Mouse (Mus musculus): ENCODE results near the gene Cdk17. TPM values are rescaled to one million over a fixed set of nuclear protein-coding genes. Genes with fewer than 3 reads are reported as not detected.

Cdk17 gene
- polyA plus RNA-seq, 1 experiment from 2014 or later, result 8.2 TPM

- H3K4me1 ChIP-seq (replicated peaks; ENCODE audit: control insufficient read depth, insufficient read depth), result no peaks in the 10 kb centered on the region
- DNase-seq (ENCODE audit: low spot score), result no peak
- H3K9ac ChIP-seq (ENCODE audit: low read length), result no peak overlapping the region
- H3K9me3 ChIP-seq (ENCODE audit: control insufficient read depth, low read length), result no peaks in the 10 kb centered on the region
- peaks cover 21% of the 10 kb centered on the region for H3K36me3 ChIP-seq (ENCODE audit: control insufficient read depth, insufficient read depth, low read length)
- no peak overlapping the region for H3K4me2 ChIP-seq (replicated peaks; ENCODE audit: low read depth)
- no peak for TF ChIP-seq CTCF (IDR thresholded peaks at IDR 0.05; ENCODE audit: low read depth)
- no peak for TF ChIP-seq EP300 (optimal IDR thresholded peaks at IDR 0.05)
- H3K27me3 ChIP-seq (ENCODE audit: control insufficient read depth, insufficient read depth, low read length), result no peaks in the 10 kb centered on the region
- WGBS, result 46% methylated on average over 4 of the region's 4 CpGs
- H3K4me3 ChIP-seq (ENCODE audit: low read depth, low read length), result no peak overlapping the region
- ATAC-seq (ENCODE audit: low FRiP score, low TSS enrichment), result no peak
- H3K27ac ChIP-seq (replicated peaks), result no peak overlapping the region
Measured at GRCm38 (mm10) chr10:93214251-93214650, 53.6 kb downstream of the Cdk17 start.

DNA sequence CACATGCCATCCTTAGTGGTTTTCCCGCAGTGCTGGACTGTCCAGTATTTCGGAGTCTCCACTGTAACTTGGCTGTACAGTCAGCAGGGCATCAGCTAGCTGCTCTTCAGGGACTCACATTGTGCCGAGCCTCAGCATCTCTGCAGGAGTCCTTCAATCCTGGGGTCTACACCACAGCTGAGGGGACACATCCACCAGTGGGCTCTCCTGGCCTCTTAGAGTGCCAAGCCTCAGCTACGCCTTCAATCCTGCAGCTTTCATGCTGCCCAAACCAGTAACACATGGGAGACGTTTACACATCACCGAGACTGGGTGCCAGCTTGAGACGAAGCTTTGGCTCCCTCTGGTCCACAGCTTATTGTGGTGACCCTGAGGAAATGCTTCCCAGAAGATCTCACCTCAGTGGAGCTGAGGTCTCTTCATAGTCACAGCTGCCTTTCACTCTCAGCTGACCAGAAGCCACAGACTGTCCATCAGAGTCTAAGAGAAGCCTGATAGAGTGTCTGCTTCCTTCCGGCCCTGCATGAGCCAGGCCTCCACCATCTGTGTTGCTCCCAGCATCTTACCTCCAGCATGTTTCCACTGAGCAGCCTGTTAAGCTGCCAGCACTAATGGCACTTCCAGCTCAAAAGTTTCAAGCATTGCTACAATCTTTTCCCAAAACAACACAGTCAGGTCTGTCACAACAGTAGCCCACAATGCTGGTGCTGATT lies 54.5 kb downstream of the Cdk17 start:
- no peak for TF ChIP-seq EP300 (optimal IDR thresholded peaks at IDR 0.05)
- TF ChIP-seq CTCF (IDR thresholded peaks at IDR 0.05; ENCODE audit: low read depth), result no peak
- no peak overlapping the region for H3K9ac ChIP-seq (ENCODE audit: low read length)
- no peaks in the 10 kb centered on the region for H3K9me3 ChIP-seq (ENCODE audit: control insufficient read depth, low read length)
- ATAC-seq (ENCODE audit: low FRiP score, low TSS enrichment) (no peak), DNase-seq (ENCODE audit: low spot score) (no peak)
- no peaks in the 10 kb centered on the region for H3K4me1 ChIP-seq (replicated peaks; ENCODE audit: control insufficient read depth, insufficient read depth)
- no peaks in the 10 kb centered on the region for H3K27me3 ChIP-seq (ENCODE audit: control insufficient read depth, insufficient read depth, low read length)
- H3K4me3 ChIP-seq (ENCODE audit: low read depth, low read length), result no peak overlapping the region
- no peak overlapping the region for H3K27ac ChIP-seq (replicated peaks)
- 89% methylated on average over 8 of the region's 8 CpGs for WGBS
- no peak overlapping the region for H3K4me2 ChIP-seq (replicated peaks; ENCODE audit: low read depth)
- peaks cover 21% of the 10 kb centered on the region for H3K36me3 ChIP-seq (ENCODE audit: control insufficient read depth, insufficient read depth, low read length)

DNA sequence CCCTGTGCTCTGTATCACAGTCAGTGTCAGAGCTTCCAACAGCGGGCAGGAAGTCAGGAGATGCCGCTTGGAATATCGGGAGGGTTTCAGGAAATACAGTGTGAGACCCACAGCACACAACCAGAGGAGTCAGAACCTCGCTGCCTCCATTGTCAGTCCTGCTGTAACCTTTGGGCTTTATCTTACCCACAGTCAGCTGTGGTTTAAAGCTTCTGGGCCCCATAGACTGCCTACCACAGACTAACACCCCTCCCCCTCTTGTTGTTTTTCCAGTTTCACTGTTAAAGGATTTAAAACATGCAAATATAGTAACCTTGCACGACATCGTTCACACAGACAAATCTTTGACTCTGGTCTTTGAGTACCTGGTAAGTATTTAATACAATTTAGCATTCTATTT lies 65.1 kb downstream of the Cdk17 start:
- Histone ChIP-seq H3K4me1 (replicated peaks; ENCODE audit: control insufficient read depth, insufficient read depth) (no peaks in the 10 kb centered on the region), H3K9me3 (ENCODE audit: control insufficient read depth, low read length) (no peaks in the 10 kb centered on the region), H3K4me2 (replicated peaks; ENCODE audit: low read depth) (no peak overlapping the region), H3K9ac (ENCODE audit: low read length) (no peak overlapping the region), H3K4me3 (ENCODE audit: low read depth, low read length) (no peak overlapping the region), H3K27ac (replicated peaks) (no peak overlapping the region), H3K36me3 (ENCODE audit: control insufficient read depth, insufficient read depth, low read length) (peaks cover 5% of the 10 kb centered on the region), H3K27me3 (ENCODE audit: control insufficient read depth, insufficient read depth, low read length) (no peaks in the 10 kb centered on the region)
- no peak for DNase-seq (ENCODE audit: low spot score)
- ATAC-seq (ENCODE audit: low FRiP score, low TSS enrichment), result no peak
- TF ChIP-seq CTCF (IDR thresholded peaks at IDR 0.05; ENCODE audit: low read depth) (no peak), EP300 (optimal IDR thresholded peaks at IDR 0.05) (no peak)
- 77% methylated on average over 6 of the region's 6 CpGs for WGBS

DNA sequence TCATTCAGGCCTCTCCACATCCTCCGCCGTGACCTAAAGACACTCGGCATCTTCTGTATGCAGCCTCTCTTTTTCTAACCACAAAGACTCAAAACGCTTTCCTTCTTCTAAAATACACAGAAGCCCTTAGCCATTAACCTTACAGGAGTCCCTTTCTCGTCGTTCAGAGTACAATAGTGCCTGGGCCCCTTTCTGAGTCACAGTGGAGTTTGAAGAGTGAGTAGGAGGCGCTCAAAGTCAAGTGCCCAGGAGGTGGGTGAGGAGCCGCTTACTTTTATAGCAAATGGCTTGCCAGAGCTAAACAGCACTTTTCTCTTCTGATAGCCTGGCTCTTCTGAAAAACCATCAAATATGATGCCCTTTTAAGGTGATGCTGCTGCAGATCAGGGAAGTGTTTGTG lies 67.2 kb downstream of the Cdk17 start:
- ATAC-seq (ENCODE audit: low FRiP score, low TSS enrichment) (no peak), DNase-seq (ENCODE audit: low spot score) (no peak)
- no peak overlapping the region for H3K4me3 ChIP-seq (ENCODE audit: low read depth, low read length)
- TF ChIP-seq EP300 (optimal IDR thresholded peaks at IDR 0.05) (no peak), CTCF (IDR thresholded peaks at IDR 0.05; ENCODE audit: low read depth) (no peak)
- no peaks in the 10 kb centered on the region for H3K27me3 ChIP-seq (ENCODE audit: control insufficient read depth, insufficient read depth, low read length)
- H3K4me2 ChIP-seq (replicated peaks; ENCODE audit: low read depth), result no peak overlapping the region
- H3K27ac ChIP-seq (replicated peaks), result no peak overlapping the region
- no peaks in the 10 kb centered on the region for H3K4me1 ChIP-seq (replicated peaks; ENCODE audit: control insufficient read depth, insufficient read depth)
- no peak overlapping the region for H3K9ac ChIP-seq (ENCODE audit: low read length)
- no peaks in the 10 kb centered on the region for H3K9me3 ChIP-seq (ENCODE audit: control insufficient read depth, low read length)
- peaks cover 7% of the 10 kb centered on the region for H3K36me3 ChIP-seq (ENCODE audit: control insufficient read depth, insufficient read depth, low read length)
- WGBS, result 53% methylated on average over 8 of the region's 8 CpGs

DNA sequence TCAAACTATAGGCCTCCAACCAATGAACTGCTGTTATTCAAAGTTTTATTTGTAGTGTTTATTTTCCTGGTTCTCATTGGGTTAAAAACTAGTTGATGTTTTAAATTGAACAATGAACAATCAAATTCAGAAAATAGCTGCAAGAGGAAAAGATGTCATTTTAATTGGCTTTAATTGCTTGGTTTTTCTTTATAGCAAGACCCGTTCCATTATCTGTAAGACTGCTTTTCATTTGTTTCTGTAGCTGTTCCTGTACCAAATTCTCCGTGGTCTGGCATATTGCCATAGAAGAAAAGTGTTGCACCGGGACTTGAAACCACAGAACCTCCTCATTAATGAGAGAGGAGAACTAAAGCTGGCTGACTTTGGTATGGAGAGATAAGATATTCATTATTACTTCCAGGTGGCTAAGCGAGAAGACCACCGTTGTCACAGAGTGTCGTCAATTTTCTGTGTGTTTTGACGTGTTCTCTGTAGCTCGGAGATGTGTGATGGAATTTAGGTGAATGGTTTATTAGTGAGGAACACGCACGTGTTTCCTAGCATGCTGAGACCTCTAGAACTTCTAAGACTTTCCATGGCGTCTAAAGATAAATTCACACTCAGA lies 67.8 kb downstream of the Cdk17 start:
- Histone ChIP-seq H3K36me3 (ENCODE audit: control insufficient read depth, insufficient read depth, low read length) (peaks cover 7% of the 10 kb centered on the region), H3K4me2 (replicated peaks; ENCODE audit: low read depth) (no peak overlapping the region), H3K27me3 (ENCODE audit: control insufficient read depth, insufficient read depth, low read length) (no peaks in the 10 kb centered on the region), H3K9ac (ENCODE audit: low read length) (no peak overlapping the region), H3K4me3 (ENCODE audit: low read depth, low read length) (no peak overlapping the region), H3K4me1 (replicated peaks; ENCODE audit: control insufficient read depth, insufficient read depth) (no peaks in the 10 kb centered on the region), H3K27ac (replicated peaks) (no peak overlapping the region), H3K9me3 (ENCODE audit: control insufficient read depth, low read length) (no peaks in the 10 kb centered on the region)
- no peak for DNase-seq (ENCODE audit: low spot score)
- WGBS, result 69% methylated on average over 11 of the region's 11 CpGs
- TF ChIP-seq CTCF (IDR thresholded peaks at IDR 0.05; ENCODE audit: low read depth), result no peak
- no peak for ATAC-seq (ENCODE audit: low FRiP score, low TSS enrichment)

- ATAC-seq (ENCODE audit: low FRiP score, low TSS enrichment), result no peak
- no peak overlapping the region for H3K4me2 ChIP-seq (replicated peaks; ENCODE audit: low read depth)
- no peak for TF ChIP-seq CTCF (IDR thresholded peaks at IDR 0.05; ENCODE audit: low read depth)
- TF ChIP-seq EP300 (optimal IDR thresholded peaks at IDR 0.05), result no peak
Measured at GRCm38 (mm10) chr10:93231490-93231889, 70.8 kb downstream of the Cdk17 start.

More at GRCm38 (mm10) chr10:93231490-93231889, 70.8 kb downstream of the Cdk17 start:
- no peak overlapping the region for H3K9ac ChIP-seq (ENCODE audit: low read length)
- H3K4me3 ChIP-seq (ENCODE audit: low read depth, low read length), result no peak overlapping the region
- H3K27me3 ChIP-seq (ENCODE audit: control insufficient read depth, insufficient read depth, low read length), result no peaks in the 10 kb centered on the region
- H3K9me3 ChIP-seq (ENCODE audit: control insufficient read depth, low read length), result no peaks in the 10 kb centered on the region
- no peak overlapping the region for H3K27ac ChIP-seq (replicated peaks)
- H3K4me1 ChIP-seq (replicated peaks; ENCODE audit: control insufficient read depth, insufficient read depth), result no peaks in the 10 kb centered on the region
- DNase-seq (ENCODE audit: low spot score), result no peak
- peaks cover 14% of the 10 kb centered on the region for H3K36me3 ChIP-seq (ENCODE audit: control insufficient read depth, insufficient read depth, low read length)
- WGBS, result 81% methylated on average over 4 of the region's 4 CpGs

Measured in stomach, postnatal 0 days (tissue).